Mouse (Mus musculus): ENCODE measurements around the gene Dad1. TPM values are rescaled to one million over a fixed set of nuclear protein-coding genes. Genes with fewer than 3 reads are reported as not detected.

Dad1 gene
- polyA plus RNA-seq, 1 experiment from 2014 or later, result 271 TPM

DNA sequence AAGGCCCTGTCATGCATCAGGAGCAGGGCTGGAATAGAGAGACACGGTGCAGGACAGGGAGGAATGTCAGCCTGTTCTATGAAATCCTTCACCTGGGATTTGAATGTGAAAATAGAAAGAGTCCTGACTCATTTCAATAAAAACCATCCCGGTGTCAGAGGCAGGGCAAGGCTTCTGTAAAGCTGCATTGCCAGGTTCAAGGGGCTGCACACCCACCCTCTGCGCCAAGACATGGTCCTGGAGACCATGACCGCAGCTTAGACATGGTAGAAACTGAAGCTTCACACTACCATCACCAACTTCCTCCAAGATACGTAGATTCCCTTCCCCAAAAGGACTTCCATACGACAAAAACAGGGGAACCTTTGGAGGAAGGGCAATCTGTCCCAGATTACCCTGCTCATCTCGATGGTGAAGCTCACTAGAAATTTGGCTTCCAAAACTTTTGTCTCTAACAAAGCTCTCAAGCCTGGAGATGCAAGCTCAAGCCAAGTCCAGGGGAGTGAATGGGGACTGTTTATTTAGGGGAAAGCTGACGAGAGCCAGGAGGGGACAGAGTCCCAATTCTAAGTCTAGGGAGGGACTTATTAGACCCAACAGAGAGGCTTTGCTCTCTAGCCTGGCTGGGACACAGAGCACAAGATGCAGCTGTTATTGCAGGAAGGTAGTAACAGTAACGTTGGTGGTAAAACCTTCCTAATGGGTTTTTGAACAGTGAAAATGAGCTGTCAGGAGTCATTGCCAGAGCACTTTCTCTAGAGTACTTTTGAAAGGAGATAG is 60.4 kb downstream of the Dad1 start:
- Histone ChIP-seq H3K36me3 (no peaks in the 10 kb centered on the region), H3K9me3 (no peaks in the 10 kb centered on the region), H3K4me1 (replicated peaks) (peaks cover 34% of the 10 kb centered on the region), H3K27ac (no peak overlapping the region), H3K27me3 (ENCODE audit: insufficient read depth, poor library complexity, severe bottlenecking) (no peaks in the 10 kb centered on the region), H3K4me3 (no peak overlapping the region)
- WGBS, result 86% methylated on average over 9 of the region's 9 CpGs
- DNase-seq (ENCODE audit: low spot score), result no peak

DNA sequence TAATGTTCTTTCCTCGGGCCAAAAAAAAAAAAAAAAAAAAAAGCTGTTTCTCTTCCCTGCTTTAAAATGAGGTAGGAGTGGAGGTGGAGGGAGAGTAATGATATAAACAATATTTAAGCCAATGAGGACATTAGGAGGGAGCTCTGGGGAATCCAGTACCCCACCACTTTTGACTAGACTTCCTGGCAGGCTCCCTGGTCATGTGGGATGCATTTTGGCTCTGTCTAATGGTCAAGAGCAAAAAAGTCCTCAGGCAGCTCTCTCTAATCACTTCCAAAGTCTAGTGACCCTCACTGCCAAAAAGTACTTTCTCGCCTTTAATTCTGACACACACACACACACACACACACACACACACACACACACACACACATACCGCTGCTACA is 61.4 kb downstream of the Dad1 start:
- Histone ChIP-seq H3K4me3 (no peak overlapping the region), H3K4me1 (replicated peaks) (peaks cover 37% of the 10 kb centered on the region), H3K27ac (no peak overlapping the region), H3K27me3 (ENCODE audit: insufficient read depth, poor library complexity, severe bottlenecking) (no peaks in the 10 kb centered on the region), H3K9me3 (no peaks in the 10 kb centered on the region), H3K36me3 (no peaks in the 10 kb centered on the region)
- WGBS, result 83% methylated on average over 3 of the region's 3 CpGs
- no peak for DNase-seq (ENCODE audit: low spot score)

DNA sequence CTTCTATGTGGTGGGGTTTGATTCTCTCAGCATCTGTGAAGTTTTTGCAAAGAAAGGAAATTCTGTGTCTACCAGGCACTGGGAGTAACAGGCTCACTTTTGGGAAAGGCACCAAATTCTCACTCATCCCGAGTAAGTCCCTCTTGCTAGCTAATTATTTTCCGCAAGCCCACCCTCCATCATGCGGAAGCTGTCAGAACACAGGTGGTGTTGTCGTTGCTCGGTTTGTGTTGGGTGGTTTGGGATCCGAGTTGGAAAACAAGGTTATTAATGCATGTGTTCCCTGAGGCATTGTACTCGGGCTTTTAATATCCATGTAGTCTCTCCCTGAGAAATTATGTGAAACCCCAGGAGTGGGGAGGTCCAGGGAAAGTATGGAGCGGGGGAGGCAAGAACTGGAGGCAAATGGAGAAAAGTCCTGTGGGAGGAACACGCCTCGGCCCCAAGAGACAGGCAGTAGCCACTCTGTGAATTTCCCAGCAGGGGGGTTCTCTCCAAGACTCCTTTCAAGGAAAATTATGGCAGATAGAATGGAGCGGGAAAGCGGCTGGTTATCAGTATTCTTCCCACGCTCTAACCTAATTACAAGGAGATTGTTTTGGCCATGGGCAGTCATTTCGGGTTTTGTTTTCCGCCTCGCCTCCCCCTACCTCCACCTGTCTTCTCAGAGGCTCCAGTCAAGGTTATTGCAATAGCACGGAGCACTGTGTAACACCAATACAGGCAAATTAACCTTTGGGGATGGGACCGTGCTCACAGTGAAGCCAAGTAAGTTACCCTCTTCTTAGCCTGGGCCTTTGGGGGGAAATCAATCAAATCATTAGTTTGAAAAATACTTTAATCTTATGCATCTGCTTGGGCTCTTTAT is 62.1 kb downstream of the Dad1 start:
- Histone ChIP-seq H3K9me3 (no peaks in the 10 kb centered on the region), H3K4me1 (replicated peaks) (peaks cover 43% of the 10 kb centered on the region), H3K27ac (peak overlapping the region; percentile 70; the same call in 1 of the 2 replicates), H3K27me3 (ENCODE audit: insufficient read depth, poor library complexity, severe bottlenecking) (no peaks in the 10 kb centered on the region), H3K36me3 (no peaks in the 10 kb centered on the region), H3K4me3 (no peak overlapping the region)
- DNase-seq (ENCODE audit: low spot score), result no peak
- WGBS, result 69% methylated on average over 18 of the region's 18 CpGs

GRCm38 (mm10) chr14:54191026-54191390 is 62.9 kb downstream of the Dad1 start:
- Histone ChIP-seq H3K36me3 (no peaks in the 10 kb centered on the region), H3K27ac (peak overlapping the region; percentile 70), H3K9me3 (no peaks in the 10 kb centered on the region), H3K4me3 (no peak overlapping the region), H3K27me3 (ENCODE audit: insufficient read depth, poor library complexity, severe bottlenecking) (no peaks in the 10 kb centered on the region), H3K4me1 (replicated peaks) (peaks cover 50% of the 10 kb centered on the region)
- DNase-seq (ENCODE audit: low spot score), result no peak
- WGBS, result 68% methylated on average over 4 of the region's 4 CpGs

GRCm38 (mm10) chr14:54190305-54191025 is 63.4 kb downstream of the Dad1 start:
- H3K27me3 ChIP-seq (ENCODE audit: insufficient read depth, poor library complexity, severe bottlenecking), result no peaks in the 10 kb centered on the region
- H3K9me3 ChIP-seq, result no peaks in the 10 kb centered on the region
- peak overlapping the region; percentile 70 for H3K27ac ChIP-seq
- no peak overlapping the region for H3K4me3 ChIP-seq
- DNase-seq (ENCODE audit: low spot score), result no peak
- H3K4me1 ChIP-seq (replicated peaks), result peaks cover 56% of the 10 kb centered on the region
- no peaks in the 10 kb centered on the region for H3K36me3 ChIP-seq
- WGBS, result 59% methylated on average over 7 of the region's 7 CpGs

- Histone ChIP-seq H3K36me3 (no peaks in the 10 kb centered on the region), H3K4me1 (replicated peaks) (peaks cover 65% of the 10 kb centered on the region), H3K4me3 (no peak overlapping the region), H3K27me3 (ENCODE audit: insufficient read depth, poor library complexity, severe bottlenecking) (no peaks in the 10 kb centered on the region), H3K9me3 (no peaks in the 10 kb centered on the region), H3K27ac (no peak overlapping the region)
- DNase-seq (ENCODE audit: low spot score), result no peak
- WGBS, result 82% methylated on average over 3 of the region's 3 CpGs
Measured at GRCm38 (mm10) chr14:54189255-54189654, 64.6 kb downstream of the Dad1 start.

GRCm38 (mm10) chr14:54187211-54187610 is 66.7 kb downstream of the Dad1 start:
- H3K36me3 ChIP-seq, result no peaks in the 10 kb centered on the region
- no peak for DNase-seq (ENCODE audit: low spot score)
- no peaks in the 10 kb centered on the region for H3K9me3 ChIP-seq
- H3K27ac ChIP-seq, result no peak overlapping the region
- no peak overlapping the region for H3K4me3 ChIP-seq
- H3K27me3 ChIP-seq (ENCODE audit: insufficient read depth, poor library complexity, severe bottlenecking), result no peaks in the 10 kb centered on the region
- 61% methylated on average over 6 of the region's 6 CpGs for WGBS
- H3K4me1 ChIP-seq (replicated peaks), result peaks cover 57% of the 10 kb centered on the region

Other genes starting within 250 kb of the Dad1 start
- 39.6 and 44.7 TPM in 2 replicates for gene Abhd4, start 84 bp upstream of the Dad1 start, polyA plus RNA-seq (2016; fragmentation: Nextera tagmentation; extraction: Ambion mirVana)
- not detected in 2 replicates for gene Olfr49, start 30.8 kb upstream of the Dad1 start, polyA plus RNA-seq (2016; fragmentation: Nextera tagmentation; extraction: Ambion mirVana)
- gene Oxa1l, start 106.7 kb upstream of the Dad1 start, polyA plus RNA-seq (2016; fragmentation: Nextera tagmentation; extraction: Ambion mirVana), result 47.1 and 48.4 TPM in 2 replicates
- gene Slc7a7, start 163.7 kb upstream of the Dad1 start, polyA plus RNA-seq (2016; fragmentation: Nextera tagmentation; extraction: Ambion mirVana), result 5.0 and 5.5 TPM in 2 replicates
- gene Mrpl52, start 172.8 kb upstream of the Dad1 start, polyA plus RNA-seq (2016; fragmentation: Nextera tagmentation; extraction: Ambion mirVana), result 198 and 224 TPM in 2 replicates
- 75.1 and 76.1 TPM in 2 replicates for gene Mmp14, start 177.5 kb upstream of the Dad1 start, polyA plus RNA-seq (2016; fragmentation: Nextera tagmentation; extraction: Ambion mirVana)
- 30.9 and 32.4 TPM in 2 replicates for gene Lrp10, start 210.0 kb upstream of the Dad1 start, polyA plus RNA-seq (2016; fragmentation: Nextera tagmentation; extraction: Ambion mirVana)
- 20.8 and 40.2 TPM in 2 replicates for gene Rem2, start 222.0 kb upstream of the Dad1 start, polyA plus RNA-seq (2016; fragmentation: Nextera tagmentation; extraction: Ambion mirVana)

Measured in hindbrain, embryonic 10.5 days (tissue).